Mouse (Mus musculus): Measurements from ENCODE around the gene Tex12. TPM values are rescaled to one million over a fixed set of nuclear protein-coding genes. Genes with fewer than 3 reads are reported as not detected.

Gene Tex12
- polyA plus RNA-seq (2015; fragmentation: Nextera tagmentation; extraction: Ambion mirVana): not detected in 2 replicates

DNA sequence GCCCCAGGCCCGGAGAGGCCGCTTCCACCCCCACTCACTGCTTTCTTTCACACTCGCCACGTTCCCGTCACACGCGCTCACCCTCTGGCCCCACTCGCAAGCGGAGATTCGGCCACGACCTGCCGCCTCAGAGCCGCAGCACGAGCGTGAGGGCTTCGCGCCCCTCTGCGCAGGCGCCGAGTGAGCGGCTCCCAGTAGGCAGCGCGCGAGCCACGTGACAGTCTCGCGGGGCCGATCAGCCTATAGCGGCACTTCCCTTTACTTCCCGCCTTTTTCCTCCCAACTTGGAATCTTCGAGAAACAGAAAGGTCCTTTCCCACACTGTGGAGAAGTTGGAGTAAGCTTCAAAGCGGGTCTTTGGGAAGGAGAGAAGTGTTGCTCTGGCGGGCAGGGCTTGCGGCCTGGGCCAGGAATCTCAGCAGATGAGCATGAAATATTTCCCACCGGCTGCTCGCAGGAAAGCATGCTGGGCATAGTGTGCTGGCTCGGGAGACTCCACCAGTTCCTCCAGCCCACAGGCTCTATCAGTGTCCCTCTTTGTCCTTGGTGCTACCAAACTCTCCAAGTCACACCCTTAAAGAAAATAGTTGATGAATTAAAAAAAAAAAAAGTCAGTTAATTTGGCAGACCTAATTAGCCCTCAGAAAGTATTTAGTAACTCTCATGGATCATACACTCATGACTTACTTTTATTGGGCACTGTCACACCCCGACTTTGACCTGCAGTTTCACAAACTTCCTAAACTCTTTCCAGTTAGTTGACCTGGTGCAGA is at the start of gene Tex12:
Gene Tex12 (minus strand): TSS at position 181 of the 773 bp plus-strand sequence.
- H3K9me3 ChIP-seq: no peaks in the 10 kb centered on the region
- no peaks in the 10 kb centered on the region for H3K27me3 ChIP-seq (replicated peaks)
- 83% methylated on average over 38 of the region's 38 CpGs for WGBS
- H3K27ac ChIP-seq: no peak within 1 kb of the TSS
- no peaks in the 10 kb centered on the region for H3K36me3 ChIP-seq
- no peak for ATAC-seq (ENCODE audit: insufficient read depth, low FRiP score, low read depth)
- no peak within 1 kb of the TSS for H3K9ac ChIP-seq
- no peaks in the 10 kb centered on the region for H3K4me1 ChIP-seq
- no peak within 1 kb of the TSS for H3K4me3 ChIP-seq (replicated peaks)
- no peak within 1 kb of the TSS for H3K4me2 ChIP-seq

- no peaks in the 10 kb centered on the region for H3K27me3 ChIP-seq (replicated peaks)
- peaks cover 13% of the 10 kb centered on the region; the same call in 1 of the 2 replicates for H3K36me3 ChIP-seq
- H3K4me1 ChIP-seq: peaks cover 18% of the 10 kb centered on the region
- 1% methylated on average over 6 of the region's 6 CpGs for WGBS
- no peak for ATAC-seq (ENCODE audit: insufficient read depth, low FRiP score, low read depth)
- H3K9me3 ChIP-seq: no peaks in the 10 kb centered on the region
- peak overlapping the region; percentile 79 for H3K4me2 ChIP-seq
- peak overlapping the region; percentile 85 for H3K27ac ChIP-seq
- H3K4me3 ChIP-seq (replicated peaks): peak overlapping the region; percentile 92
- peak overlapping the region; percentile 55 for H3K9ac ChIP-seq
Observed at GRCm38 (mm10) chr9:50604338-50604737, 43.2 kb upstream of the Tex12 start.

GRCm38 (mm10) chr9:50603998-50604324 is 42.8 kb upstream of the Tex12 start:
- under 1% methylated on average over 24 of the region's 24 CpGs for WGBS

GRCm38 (mm10) chr9:50603189-50603997 is 42.3 kb upstream of the Tex12 start, which contains the start of the genes Sdhd and Timm8b:
Gene Sdhd, minus strand, starts transcription at chr9:50603812.
Gene Timm8b, plus strand, starts transcription at chr9:50603910.
- peak within 1 kb of the TSS; percentile 85 for H3K27ac ChIP-seq
- H3K9me3 ChIP-seq: no peaks in the 10 kb centered on the region
- H3K4me3 ChIP-seq (replicated peaks): peak within 1 kb of the TSS; percentile 92
- peaks cover 18% of the 10 kb centered on the region for H3K4me1 ChIP-seq
- peak within 1 kb of the TSS; percentile 60 for H3K9ac ChIP-seq
- H3K27me3 ChIP-seq (replicated peaks): no peaks in the 10 kb centered on the region
- 1% methylated on average over 48 of the region's 48 CpGs for WGBS
- peak within 1 kb of the TSS; percentile 79 for H3K4me2 ChIP-seq
- ATAC-seq (ENCODE audit: insufficient read depth, low FRiP score, low read depth): peak; percentile 97
- H3K36me3 ChIP-seq: peaks cover 20% of the 10 kb centered on the region

More at GRCm38 (mm10) chr9:50603998-50604324, 42.8 kb upstream of the Tex12 start:
- peaks cover 16% of the 10 kb centered on the region; the same call in 1 of the 2 replicates for H3K36me3 ChIP-seq
- peaks cover 18% of the 10 kb centered on the region for H3K4me1 ChIP-seq
- peak overlapping the region; percentile 79 for H3K4me2 ChIP-seq
- peak; percentile 75 for ATAC-seq (ENCODE audit: insufficient read depth, low FRiP score, low read depth)
- no peaks in the 10 kb centered on the region for H3K27me3 ChIP-seq (replicated peaks)
- peak overlapping the region; percentile 85 for H3K27ac ChIP-seq
- peak overlapping the region; percentile 55 for H3K9ac ChIP-seq
- peak overlapping the region; percentile 92 for H3K4me3 ChIP-seq (replicated peaks)
- no peaks in the 10 kb centered on the region for H3K9me3 ChIP-seq

DNA sequence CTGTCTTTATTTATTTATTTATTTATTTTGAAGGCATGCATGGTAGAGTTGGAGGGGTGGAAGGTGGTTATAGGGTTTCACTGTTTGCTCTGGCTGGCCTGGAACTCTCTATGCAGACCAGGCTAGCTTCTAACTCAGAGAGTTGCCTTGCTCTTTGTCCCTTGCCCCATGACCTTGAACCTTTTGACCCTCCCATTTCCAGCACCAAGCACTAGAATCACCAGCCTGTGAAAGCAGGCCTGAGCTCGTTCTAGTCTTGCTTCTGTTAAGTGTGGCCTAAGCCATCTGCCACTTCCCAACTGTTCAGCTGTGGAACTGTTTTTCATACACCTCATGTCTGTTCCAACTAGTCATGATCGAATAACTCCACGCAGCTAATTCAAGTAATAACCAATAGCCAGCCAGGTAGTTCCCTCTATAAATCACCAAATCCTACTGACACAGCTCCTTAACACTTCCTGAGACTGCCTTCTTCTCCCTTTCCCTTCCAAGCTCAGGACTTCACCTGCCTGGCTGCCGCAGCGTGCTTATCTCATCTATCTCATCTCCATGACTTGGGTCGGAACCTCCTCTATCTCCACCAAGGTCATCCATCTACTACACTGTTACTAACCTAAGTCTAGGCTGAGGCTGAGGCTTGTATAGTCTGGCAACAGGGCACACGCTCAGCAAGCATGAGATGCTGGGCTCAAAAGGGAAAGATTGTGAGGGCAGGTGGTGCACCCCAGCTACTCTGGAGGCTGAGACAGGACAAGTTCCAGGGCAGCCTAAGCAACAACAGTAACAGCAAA is 41.1 kb upstream of the Tex12 start:
- peak overlapping the region; percentile 79 for H3K4me2 ChIP-seq
- no peaks in the 10 kb centered on the region for H3K9me3 ChIP-seq
- no peak overlapping the region for H3K27ac ChIP-seq
- peaks cover 28% of the 10 kb centered on the region for H3K36me3 ChIP-seq
- peak overlapping the region; percentile 92 for H3K4me3 ChIP-seq (replicated peaks)
- no peaks in the 10 kb centered on the region for H3K27me3 ChIP-seq (replicated peaks)
- ATAC-seq (ENCODE audit: insufficient read depth, low FRiP score, low read depth): no peak
- H3K9ac ChIP-seq: peak overlapping the region; percentile 60; the same call in 1 of the 2 replicates
- 80% methylated on average over 7 of the region's 7 CpGs for WGBS
- peaks cover 18% of the 10 kb centered on the region for H3K4me1 ChIP-seq

- Histone ChIP-seq H3K27ac (no peak overlapping the region), H3K4me3 (replicated peaks) (no peak overlapping the region), H3K4me1 (peaks cover 18% of the 10 kb centered on the region), H3K27me3 (replicated peaks) (no peaks in the 10 kb centered on the region), H3K9ac (no peak overlapping the region), H3K9me3 (no peaks in the 10 kb centered on the region), H3K4me2 (peak overlapping the region; percentile 27), H3K36me3 (peaks cover 34% of the 10 kb centered on the region)
- no peak for ATAC-seq (ENCODE audit: insufficient read depth, low FRiP score, low read depth)
- 80% methylated on average over 6 of the region's 6 CpGs for WGBS
Observed at GRCm38 (mm10) chr9:50601536-50601935, 40.4 kb upstream of the Tex12 start.

- no peak overlapping the region for H3K4me3 ChIP-seq (replicated peaks)
Observed at GRCm38 (mm10) chr9:50596973-50597372, 35.8 kb upstream of the Tex12 start.

DNA sequence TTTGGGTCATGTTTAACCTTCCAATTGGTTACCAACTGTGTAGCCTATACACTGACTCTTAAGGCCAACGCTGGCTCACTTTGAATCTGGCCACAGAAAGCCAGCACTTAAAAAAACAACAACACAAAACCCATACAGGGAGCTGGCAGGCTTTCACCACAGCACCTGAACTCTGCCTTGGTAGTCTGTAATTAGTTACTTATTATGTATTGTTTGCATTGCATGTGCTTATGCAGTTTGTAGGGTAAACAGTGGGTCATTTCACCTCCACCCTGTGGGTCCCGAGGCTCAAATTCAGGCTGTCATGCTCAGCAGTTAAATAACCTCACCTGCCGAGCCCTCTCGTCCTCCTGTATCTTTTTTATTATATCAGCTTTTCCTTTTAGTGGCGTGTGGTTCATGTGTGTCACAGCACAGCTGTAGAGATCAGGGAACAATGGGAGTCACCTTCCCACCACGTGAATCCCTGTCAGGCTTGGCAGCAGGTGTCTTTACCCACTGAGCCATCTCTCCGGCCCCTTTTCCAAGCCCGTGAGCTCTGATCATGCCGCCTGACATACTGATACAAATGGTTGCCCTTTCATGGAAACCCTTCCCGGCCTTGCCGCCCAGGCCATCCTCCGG is 33.8 kb upstream of the Tex12 start:
- H3K4me1 ChIP-seq: no peaks in the 10 kb centered on the region
- peak; percentile 71; the same call in 1 of the 2 replicates for ATAC-seq (ENCODE audit: insufficient read depth, low FRiP score, low read depth)
- no peak overlapping the region for H3K9ac ChIP-seq
- H3K4me3 ChIP-seq (replicated peaks): no peak overlapping the region
- 65% methylated on average over 12 of the region's 12 CpGs for WGBS
- H3K27ac ChIP-seq: peak overlapping the region; percentile 59
- H3K27me3 ChIP-seq (replicated peaks): no peaks in the 10 kb centered on the region
- no peak overlapping the region for H3K4me2 ChIP-seq
- no peaks in the 10 kb centered on the region for H3K9me3 ChIP-seq
- H3K36me3 ChIP-seq: peaks cover 39% of the 10 kb centered on the region

More at GRCm38 (mm10) chr9:50596973-50597372, 35.8 kb upstream of the Tex12 start:
- Histone ChIP-seq H3K4me2 (no peak overlapping the region), H3K27me3 (replicated peaks) (no peaks in the 10 kb centered on the region), H3K27ac (no peak overlapping the region), H3K9me3 (no peaks in the 10 kb centered on the region), H3K36me3 (peaks cover 39% of the 10 kb centered on the region), H3K4me1 (peaks cover 5% of the 10 kb centered on the region), H3K9ac (no peak overlapping the region)
- ATAC-seq (ENCODE audit: insufficient read depth, low FRiP score, low read depth): no peak
- whole genome bisulfite sequencing: 95% methylated on average over 8 of the region's 8 CpGs

DNA sequence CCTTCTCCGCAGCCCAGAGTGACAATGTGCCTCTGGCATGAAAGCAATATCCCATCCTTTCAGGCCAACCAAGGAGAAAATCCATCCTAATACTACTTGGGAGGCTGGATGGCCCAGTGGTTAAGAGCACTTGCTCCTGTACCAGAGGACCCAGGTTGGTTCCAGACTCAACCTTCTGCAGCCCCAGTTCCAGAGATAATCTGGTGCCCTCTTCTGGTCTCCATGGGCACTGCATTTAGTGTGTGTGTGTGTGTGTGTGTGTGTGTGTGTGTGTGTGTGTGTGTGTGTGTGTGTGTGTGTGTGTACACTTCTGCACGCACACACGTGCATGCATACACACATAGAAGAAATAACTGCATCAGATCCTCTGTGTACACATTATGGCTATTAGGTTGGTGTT is 32.4 kb upstream of the Tex12 start:
- Histone ChIP-seq H3K9ac (no peak overlapping the region), H3K36me3 (peaks cover 30% of the 10 kb centered on the region), H3K4me1 (no peaks in the 10 kb centered on the region), H3K27ac (no peak overlapping the region), H3K27me3 (replicated peaks) (no peaks in the 10 kb centered on the region), H3K4me3 (replicated peaks) (no peak overlapping the region), H3K9me3 (no peaks in the 10 kb centered on the region), H3K4me2 (no peak overlapping the region)
- 74% methylated on average over 3 of the region's 3 CpGs for WGBS
- ATAC-seq (ENCODE audit: insufficient read depth, low FRiP score, low read depth): no peak

- WGBS: 84% methylated on average over 9 of the region's 9 CpGs
- no peak overlapping the region for H3K27ac ChIP-seq
- ATAC-seq (ENCODE audit: insufficient read depth, low FRiP score, low read depth): no peak
- no peaks in the 10 kb centered on the region for H3K9me3 ChIP-seq
- H3K36me3 ChIP-seq: peaks cover 24% of the 10 kb centered on the region
- no peak overlapping the region for H3K4me3 ChIP-seq (replicated peaks)
- no peak overlapping the region for H3K4me2 ChIP-seq
- no peaks in the 10 kb centered on the region for H3K27me3 ChIP-seq (replicated peaks)
- no peak overlapping the region for H3K9ac ChIP-seq
- no peaks in the 10 kb centered on the region for H3K4me1 ChIP-seq
Observed at GRCm38 (mm10) chr9:50592955-50593354, 31.8 kb upstream of the Tex12 start.

All from stomach, embryonic 15.5 days (tissue).